Mouse (Mus musculus) kidney, adult 2 months (tissue): Measurements from ENCODE around the gene Nolc1. TPM values are rescaled to one million over a fixed set of nuclear protein-coding genes. Genes with fewer than 3 reads are reported as not detected.

Source experiments
- DNase-seq: peaks from one replicate; pipeline ENCODE4 v3.0.0; 2021
- H3K27ac ChIP-seq: fragments of 200-500 bp; 2 replicates; pipeline ENCODE4 v1.5.1; 2012; ENCODE audit warnings: low read depth, low read length, control low read depth, inconsistent platforms; ENCODE audit not compliant: insufficient read depth
- H3K27me3 ChIP-seq: fragments of 200-500 bp; replicated peaks from 2 replicates; pipeline ENCODE4 v1.6.1; 2012; ENCODE audit warnings: mild to moderate bottlenecking, moderate library complexity, low read length, inconsistent platforms; ENCODE audit not compliant: control insufficient read depth, insufficient read depth
- H3K36me3 ChIP-seq: fragments of 200-500 bp; 2 replicates; pipeline ENCODE4 v1.6.1; 2012; ENCODE audit warnings: mild to moderate bottlenecking, moderate library complexity, low read length, inconsistent platforms; ENCODE audit not compliant: control insufficient read depth, insufficient read depth
- H3K4me1 ChIP-seq: fragments of 200-500 bp; 2 replicates; pipeline ENCODE4 v1.6.1; 2011; ENCODE audit warnings: low read length; ENCODE audit not compliant: control insufficient read depth, insufficient read depth
- H3K4me3 ChIP-seq: fragments of 200-500 bp; 2 replicates; pipeline ENCODE4 v1.5.1; 2011; ENCODE audit warnings: mild to moderate bottlenecking, low read depth, low read length, control low read depth; ENCODE audit not compliant: insufficient read depth
- CTCF ChIP-seq: fragments of 200-500 bp; conservative IDR thresholded peaks from 2 replicates; pipeline ENCODE4 v1.5.1; 2011; ENCODE audit warnings: low read depth, mild to moderate bottlenecking, control low read depth, low read length, moderate library complexity, mixed read lengths; ENCODE audit not compliant: insufficient read depth, insufficient read length
- POLR2A ChIP-seq: fragments of 200-500 bp; IDR thresholded peaks from one replicate; pipeline ENCODE4 v1.6.1; 2011; ENCODE audit warnings: low read depth, low read length, control low read depth
- WGBS: fragments of 180-500 bp; shearing (Covaris S2); methylation state at CpG from one replicate; pipeline ENCODE4 v1.1.7; 2018; 5-methylcytosine and 5-hydroxymethylcytosine counted together
- polyA plus RNA-seq: library from polyadenylated mRNA; depleted of rRNA; stranded (reverse); fragments of >200 nt; gene quantifications from 2 replicates; pipeline ENCODE4 v1.2.3, GENCODE M21; 2012

The Nolc1 gene
- polyA plus RNA-seq, 1 experiment = 10.0 TPM

DNA sequence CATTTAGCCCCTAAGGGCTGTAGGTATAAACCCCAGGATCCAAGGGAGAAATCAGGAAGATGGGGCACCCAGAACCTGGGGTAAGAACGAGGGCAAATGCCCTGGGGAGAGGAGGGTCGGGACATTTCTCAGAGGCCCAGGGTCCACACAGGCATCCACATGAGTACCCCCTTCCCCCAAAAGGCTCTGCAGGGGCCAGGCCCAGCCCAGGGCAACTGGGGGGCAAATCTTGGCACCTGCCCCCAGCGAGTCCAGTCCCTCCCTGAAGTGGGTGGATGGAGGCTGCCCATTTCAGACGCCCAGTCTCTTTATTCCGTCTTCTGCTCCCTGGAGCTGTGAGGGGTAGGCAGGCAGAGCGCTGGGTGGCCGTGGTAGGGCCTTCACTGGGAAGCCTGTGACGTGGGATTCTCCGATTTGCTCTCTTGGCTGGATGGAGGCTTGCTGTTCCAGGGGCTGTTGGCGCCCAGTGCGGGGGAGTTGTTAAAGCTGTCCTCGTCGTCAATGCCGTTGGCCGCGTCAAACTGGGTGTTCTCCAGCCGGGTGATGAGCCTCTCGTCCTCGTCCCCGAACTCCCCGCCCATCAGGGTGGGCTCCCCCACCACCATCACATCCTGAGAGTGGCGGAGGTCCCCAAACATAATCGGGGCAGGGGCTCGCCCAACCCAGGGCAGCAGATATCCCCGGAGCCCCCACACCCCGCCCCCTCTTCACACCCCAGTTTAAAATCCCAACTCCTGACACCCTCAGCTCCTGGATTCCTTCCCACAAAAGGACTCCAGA is 42.7 kb upstream of the Nolc1 start:
- Histone ChIP-seq H3K27ac (no peak overlapping the region), H3K27me3 (no peaks in the 10 kb centered on the region), H3K4me3 (no peak overlapping the region), H3K4me1 (peaks cover 2% of the 10 kb centered on the region; the same call in 1 of the 2 replicates), H3K36me3 (peaks cover 8% of the 10 kb centered on the region)
- no peak for DNase-seq
- TF ChIP-seq POLR2A = no peak
- TF ChIP-seq CTCF = no peak
- 72% methylated on average over 26 of the region's 26 CpGs for WGBS

DNA sequence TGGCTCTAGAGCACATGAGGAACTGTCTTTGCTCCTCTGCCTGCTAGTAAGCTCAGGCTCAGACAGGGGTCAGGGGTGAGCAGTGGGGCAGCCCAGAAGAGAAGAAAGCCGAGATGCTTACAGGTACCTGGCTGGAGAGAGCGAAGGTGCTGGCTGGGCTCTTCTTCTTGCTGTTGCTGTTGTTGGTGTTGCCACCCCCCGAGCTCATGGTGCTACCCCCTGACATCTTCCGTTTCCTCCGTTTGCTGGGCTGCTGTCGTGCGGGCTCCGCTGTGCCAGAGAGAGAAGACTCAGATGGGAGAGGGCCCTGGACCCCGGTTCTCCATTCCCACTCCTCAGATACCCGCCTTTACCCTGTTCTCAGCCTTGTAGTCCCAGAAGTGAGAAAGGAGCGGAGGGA is 41.8 kb upstream of the Nolc1 start:
- H3K4me1 ChIP-seq = peaks cover 11% of the 10 kb centered on the region
- H3K4me3 ChIP-seq = no peak overlapping the region
- no peak overlapping the region for H3K27ac ChIP-seq
- no peak for DNase-seq
- TF ChIP-seq CTCF (no peak), POLR2A (no peak)
- 93% methylated on average over 11 of the region's 11 CpGs for WGBS
- H3K27me3 ChIP-seq = no peaks in the 10 kb centered on the region
- H3K36me3 ChIP-seq = peaks cover 8% of the 10 kb centered on the region

DNA sequence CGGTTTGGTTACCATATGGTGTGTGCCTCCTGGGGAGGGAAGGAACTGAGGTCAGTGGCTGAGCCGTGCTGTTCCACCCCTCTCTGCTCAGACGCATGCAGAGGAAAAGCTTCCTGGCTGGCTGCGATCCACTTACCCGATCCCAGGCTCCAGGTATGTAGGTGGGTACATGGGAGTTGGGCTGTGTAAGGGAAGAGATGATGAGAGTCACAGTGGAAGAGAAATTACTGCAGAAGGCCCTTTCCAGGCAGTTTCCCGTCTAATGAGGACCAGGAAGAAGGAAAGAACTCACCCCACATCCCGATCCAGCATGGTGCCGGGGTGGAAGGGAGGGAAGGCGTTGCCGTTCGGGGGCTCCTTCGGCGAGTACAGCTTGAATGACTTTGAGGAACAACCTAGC is 39.7 kb upstream of the Nolc1 start:
- WGBS = 82% methylated on average over 13 of the region's 13 CpGs
- H3K27me3 ChIP-seq = no peaks in the 10 kb centered on the region
- peaks cover 8% of the 10 kb centered on the region for H3K36me3 ChIP-seq
- peaks cover 20% of the 10 kb centered on the region for H3K4me1 ChIP-seq
- H3K27ac ChIP-seq = no peak overlapping the region
- no peak for DNase-seq
- H3K4me3 ChIP-seq = no peak overlapping the region
- no peak for TF ChIP-seq CTCF

DNA sequence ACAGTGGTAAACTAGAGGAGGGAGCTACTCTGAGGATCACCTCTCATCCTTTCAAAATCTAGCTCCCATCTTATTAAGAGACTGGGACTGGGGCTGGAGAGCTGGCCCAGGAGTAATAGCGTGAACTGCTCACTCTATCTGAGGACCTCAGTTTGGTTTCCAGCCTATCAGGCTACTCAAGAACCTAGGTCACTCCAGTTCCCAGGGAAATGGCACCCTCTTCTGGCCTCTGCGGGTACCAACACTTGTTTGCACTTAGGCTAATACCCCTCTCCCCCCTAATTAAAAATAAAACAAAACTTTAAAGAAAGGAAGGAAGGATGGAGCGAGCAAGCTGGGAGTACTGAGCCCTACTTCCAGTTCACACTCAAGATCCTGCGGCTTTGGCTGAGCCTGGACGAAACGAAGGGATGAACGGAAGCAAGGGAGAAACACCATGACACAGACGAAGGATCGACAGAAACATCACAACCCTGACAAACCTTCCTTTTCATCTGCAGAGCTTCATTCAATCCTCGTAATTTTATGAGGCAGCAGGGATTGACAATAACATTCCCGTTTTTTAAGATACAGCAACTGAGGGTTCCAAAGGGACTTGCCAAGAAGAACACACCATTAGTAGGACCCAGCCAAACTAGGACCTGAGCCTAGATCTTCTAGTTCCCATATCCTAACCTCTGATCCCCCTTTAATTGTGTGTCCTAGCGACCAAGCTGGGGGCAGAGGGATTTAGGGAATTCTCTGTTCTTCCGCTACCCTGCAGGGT is 39.0 kb upstream of the Nolc1 start:
- Histone ChIP-seq H3K4me3 (no peak overlapping the region), H3K36me3 (peaks cover 8% of the 10 kb centered on the region), H3K27me3 (no peaks in the 10 kb centered on the region), H3K4me1 (peaks cover 25% of the 10 kb centered on the region), H3K27ac (no peak overlapping the region)
- DNase-seq = no peak
- TF ChIP-seq POLR2A = no peak
- TF ChIP-seq CTCF = peak; percentile 28; the same call in 1 of the 2 replicates
- WGBS = 81% methylated on average over 13 of the region's 13 CpGs

DNA sequence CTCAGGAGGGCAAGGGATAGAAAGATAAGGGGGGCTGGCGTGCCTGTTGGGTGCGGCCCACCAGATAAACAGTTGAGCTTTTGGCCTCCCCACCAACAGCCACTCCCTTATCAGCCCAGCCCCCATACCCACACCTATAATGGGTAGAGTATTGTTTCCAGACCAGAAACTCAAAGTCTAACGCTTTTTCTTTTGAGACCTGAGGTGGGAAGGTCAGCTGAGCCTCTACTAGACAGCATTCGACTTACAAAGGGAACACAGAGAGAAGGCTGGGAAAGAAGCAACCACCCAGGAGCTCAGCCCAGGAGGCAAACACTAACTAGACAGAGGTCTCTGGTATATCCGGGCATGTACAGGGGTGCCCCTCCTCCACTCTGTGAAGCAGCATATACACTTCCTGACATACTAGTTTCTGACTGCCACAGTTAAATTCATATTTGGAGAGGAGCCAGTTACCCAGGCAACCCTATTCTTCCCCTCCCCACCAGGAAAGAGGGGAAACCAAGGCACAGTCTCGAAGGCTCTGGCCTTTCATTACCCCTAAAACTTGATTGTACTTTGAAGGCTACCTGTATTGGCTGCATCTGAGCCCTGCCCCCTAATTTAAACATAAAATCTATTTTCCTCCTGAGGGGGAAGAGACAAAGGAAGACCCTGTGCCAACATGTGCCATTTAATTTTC is 38.3 kb upstream of the Nolc1 start:
- no peaks in the 10 kb centered on the region for H3K27me3 ChIP-seq
- no peak overlapping the region for H3K27ac ChIP-seq
- TF ChIP-seq POLR2A = no peak
- TF ChIP-seq CTCF = no peak
- no peak overlapping the region for H3K4me3 ChIP-seq
- H3K36me3 ChIP-seq = peaks cover 8% of the 10 kb centered on the region
- no peak for DNase-seq
- 44% methylated on average over 6 of the region's 6 CpGs for WGBS
- H3K4me1 ChIP-seq = peaks cover 29% of the 10 kb centered on the region

DNA sequence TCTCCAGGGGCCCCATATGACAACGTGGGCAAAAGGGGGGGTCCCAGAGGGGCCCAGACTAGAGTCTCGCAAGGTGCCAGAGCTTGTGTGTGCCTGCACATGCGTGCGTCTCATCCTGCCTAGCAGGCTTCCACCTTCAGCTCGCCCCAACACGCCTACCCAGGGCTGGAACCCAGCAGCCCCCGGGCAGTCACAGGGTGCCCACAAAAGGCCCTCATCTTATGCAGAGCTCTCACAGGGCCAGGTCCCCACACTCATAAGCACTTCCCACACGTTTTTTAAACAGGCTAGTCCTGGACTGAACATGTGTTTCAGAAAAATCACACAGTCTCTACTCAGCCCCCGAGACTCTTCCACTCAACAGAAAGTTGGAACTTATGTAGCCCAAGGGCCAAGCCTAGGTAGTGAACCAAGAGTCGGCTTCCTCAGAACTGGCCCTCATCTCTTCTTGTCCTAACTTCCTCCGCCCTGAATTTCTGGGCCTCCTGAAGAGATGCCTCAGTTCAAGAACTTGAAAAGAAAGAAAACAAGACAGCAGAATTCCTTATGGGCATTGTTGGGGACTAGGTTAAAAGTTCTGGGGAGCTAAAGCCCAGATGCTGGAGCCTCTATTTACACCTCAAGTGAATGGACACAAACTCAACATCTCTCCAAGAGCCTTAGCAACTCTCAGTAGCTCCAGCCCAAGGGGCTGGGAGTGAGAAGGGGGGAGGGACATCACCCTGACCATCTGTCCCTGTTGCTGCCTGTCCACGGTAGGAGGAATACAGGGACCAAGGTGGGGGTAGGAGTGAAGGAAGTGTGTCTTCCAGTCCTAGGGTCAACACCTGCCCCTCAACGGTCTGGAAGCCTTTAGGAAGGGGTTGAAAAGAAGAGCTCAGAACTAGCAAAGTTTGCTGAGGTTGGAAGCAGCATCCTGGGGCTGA is 37.5 kb upstream of the Nolc1 start:
- Histone ChIP-seq H3K27me3 (no peaks in the 10 kb centered on the region), H3K27ac (no peak overlapping the region), H3K36me3 (peaks cover 8% of the 10 kb centered on the region), H3K4me1 (peaks cover 37% of the 10 kb centered on the region), H3K4me3 (peak overlapping the region; percentile 64; the same call in 1 of the 2 replicates)
- TF ChIP-seq POLR2A (no peak), CTCF (no peak)
- WGBS = 29% methylated on average over 13 of the region's 13 CpGs
- no peak for DNase-seq
